Mouse (Mus musculus) T-cell, adult 2 months (primary cell): Measurements from ENCODE around the gene Pik3cd.
"Not testable (repeated sequence)": the region's sequence is repeated elsewhere in the genome, so short reads cannot be mapped to it uniquely, and the experiment has no call there.

ENCODE experiments used
- DNase-seq: peaks from one replicate; pipeline ENCODE4 v3.0.0; 2022; ENCODE audit warnings: low spot score

Pik3cd gene

GRCm38 (mm10) chr4:149702210-149702979, at the start of gene Pik3cd:
Pik3cd (minus strand) TSS chr4:149702571.
- DNase-seq = peak; percentile 69

GRCm38 (mm10) chr4:149750671-149751070, 48.3 kb upstream of the Pik3cd start:
- DNase-seq = no peak

- DNase-seq = not testable (repeated sequence)
These were observed 47.3 kb upstream of the Pik3cd start for GRCm38 (mm10) chr4:149749663-149750015.

- no peak for DNase-seq
These were observed 46.8 kb upstream of the Pik3cd start for GRCm38 (mm10) chr4:149749003-149749662.

- DNase-seq = no peak
These were observed 41.7 kb upstream of the Pik3cd start for GRCm38 (mm10) chr4:149744119-149744518.

- no peak for DNase-seq
These were observed 39.7 kb upstream of the Pik3cd start for GRCm38 (mm10) chr4:149742011-149742530.

- no peak for DNase-seq
These were observed 37.9 kb upstream of the Pik3cd start for GRCm38 (mm10) chr4:149740301-149740700.

- no peak for DNase-seq
These were observed 37.1 kb upstream of the Pik3cd start for GRCm38 (mm10) chr4:149739478-149739877.

- peak; percentile 94 for DNase-seq
These were observed 35.3 kb upstream of the Pik3cd start, which contains the start of gene Tmem201 for GRCm38 (mm10) chr4:149737383-149738324. Tmem201 (minus strand) TSS chr4:149738044.

GRCm38 (mm10) chr4:149736581-149736980, 34.2 kb upstream of the Pik3cd start:
- DNase-seq = no peak

GRCm38 (mm10) chr4:149735624-149736250, 33.4 kb upstream of the Pik3cd start:
- DNase-seq = no peak

- DNase-seq = no peak
These were observed 32.5 kb upstream of the Pik3cd start for GRCm38 (mm10) chr4:149734730-149735475.

GRCm38 (mm10) chr4:149734246-149734645, 31.9 kb upstream of the Pik3cd start:
- DNase-seq = no peak

- no peak for DNase-seq
These were observed 31.4 kb upstream of the Pik3cd start for GRCm38 (mm10) chr4:149733748-149734147.

GRCm38 (mm10) chr4:149732800-149733199, 30.4 kb upstream of the Pik3cd start:
- DNase-seq = no peak

GRCm38 (mm10) chr4:149732313-149732712, 29.9 kb upstream of the Pik3cd start:
- no peak for DNase-seq

GRCm38 (mm10) chr4:149730827-149731226, 28.5 kb upstream of the Pik3cd start:
- no peak for DNase-seq

- DNase-seq = peak; percentile 31
These were observed 26.4 kb upstream of the Pik3cd start for GRCm38 (mm10) chr4:149728810-149729209.

GRCm38 (mm10) chr4:149727636-149728035, 25.3 kb upstream of the Pik3cd start:
- no peak for DNase-seq

- DNase-seq = peak; percentile 47
These were observed 23.4 kb upstream of the Pik3cd start for GRCm38 (mm10) chr4:149725661-149726350.
